Mouse (Mus musculus) small intestine, adult 2 months (tissue): ENCODE data around the gene Kif23.

ENCODE experiments used
- CTCF ChIP-seq: fragments of 200-500 bp; IDR thresholded peaks from 2 replicates; pipeline ENCODE4 v1.5.1; 2012; ENCODE audit warnings: low read depth, mild to moderate bottlenecking, control low read depth, inconsistent platforms, low read length, moderate library complexity, mixed read lengths; ENCODE audit not compliant: insufficient replicate concordance, insufficient read length; ENCODE audit errors: extremely low read depth
- POLR2A ChIP-seq: fragments of 200-500 bp; IDR thresholded peaks from 2 replicates; pipeline ENCODE4 v1.6.1; 2012; ENCODE audit warnings: low read depth, mild to moderate bottlenecking, control low read depth, inconsistent platforms, low read length, moderate library complexity

DNA sequence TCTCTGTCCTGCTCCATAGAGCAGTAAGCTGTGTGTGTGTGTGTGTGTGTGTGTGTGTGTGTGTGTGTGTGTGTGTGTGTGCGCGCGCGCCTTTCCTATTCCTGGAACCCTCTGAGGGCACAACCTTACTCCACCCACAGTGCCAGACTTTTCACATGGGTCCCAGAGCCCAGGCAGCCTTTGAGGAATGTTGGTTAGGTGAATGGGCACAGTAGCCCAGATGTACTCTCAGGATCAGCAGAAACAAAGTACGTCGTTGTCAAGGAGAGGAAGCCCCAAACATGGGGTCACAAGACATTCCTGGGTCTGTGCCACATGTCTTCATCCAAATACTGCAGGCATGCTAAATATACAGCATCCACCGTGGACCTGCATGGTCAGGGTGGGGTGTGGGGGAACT is 19.4 kb upstream of the Kif23 start:
- TF ChIP-seq POLR2A (no peak), CTCF (no peak)
